Mouse (Mus musculus) embryonic fibroblast, embryonic 13.5 days (primary cell): Measurements from ENCODE around the gene Cbwd1.

Experiments
- CTCF ChIP-seq: IDR thresholded peaks from 2 replicates; pipeline ENCODE4 v1.5.1; 2011; ENCODE audit warnings: mild to moderate bottlenecking, control low read depth, low read length, moderate library complexity, borderline replicate concordance; ENCODE audit not compliant: insufficient read depth
- POLR2A ChIP-seq: IDR thresholded peaks from 2 replicates; pipeline ENCODE4 v1.6.1; 2011; ENCODE audit warnings: low read depth, mild to moderate bottlenecking, control low read depth, low read length, moderate library complexity

DNA sequence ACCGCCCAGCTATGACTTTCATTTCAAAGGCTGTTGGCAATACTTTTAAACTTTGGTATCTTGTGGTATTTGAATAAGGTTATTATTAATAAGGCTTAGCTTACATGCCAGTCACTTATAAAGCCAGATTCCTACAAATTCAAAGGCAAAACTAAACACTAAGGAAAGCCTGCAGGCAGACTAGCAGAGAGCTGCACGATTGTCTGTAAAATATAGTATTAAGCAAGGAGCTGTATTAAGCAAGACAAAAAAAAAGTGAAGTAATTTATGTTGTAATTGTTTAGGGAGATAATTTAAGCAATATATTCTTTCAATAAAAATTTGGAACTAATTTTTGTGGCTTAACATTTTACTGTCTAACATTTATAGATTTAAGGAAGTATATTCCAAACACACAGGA is 5.5 kb upstream of the Cbwd1 start:
- TF ChIP-seq POLR2A: no peak
- no peak for TF ChIP-seq CTCF
